In the genomic region with DNA sequence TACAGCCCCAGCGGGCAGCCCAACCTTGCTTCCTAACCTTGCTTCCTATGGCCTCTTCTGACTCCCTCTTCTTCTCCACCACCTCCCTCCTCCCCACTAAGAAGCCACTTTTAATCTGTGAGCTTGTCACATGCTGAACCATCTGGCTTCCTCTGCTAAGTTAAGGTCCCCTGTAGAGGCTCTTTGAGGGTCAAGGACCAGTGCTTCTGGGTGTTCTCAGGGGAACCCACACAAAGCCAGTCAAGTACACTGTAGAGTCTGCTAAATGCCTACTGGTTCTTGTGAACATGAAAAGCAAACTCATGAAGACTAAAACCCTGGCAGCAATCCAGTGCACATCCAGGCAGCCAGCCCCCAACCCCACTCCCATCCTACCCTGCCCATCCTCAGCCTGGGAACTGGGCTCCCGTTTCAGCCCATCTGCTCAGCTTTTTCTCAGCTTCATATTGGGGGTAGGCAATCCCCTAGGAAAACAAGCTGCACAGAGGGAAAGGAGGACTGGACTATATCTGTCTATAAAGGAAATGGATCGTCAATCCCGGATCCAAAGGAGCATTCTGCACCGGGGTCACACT, we compare ENCODE assay signal across 15 mouse cellular contexts.
DNase-seq lines count a peak whose midpoint lies in the region; ATAC-seq and TF ChIP-seq lines count a peak whose summit lies in the region.
"Had no signal": no experiment of that assay in that cellular context is flagged by ENCODE, and none has a peak within 500 bp of the region (broad histone marks: within the 10 kb centered on the region; RNA-seq: fewer than 3 reads in every experiment).

No protein-coding gene starts in this region.

- no peaks in the 10 kb centered on the region for H3K27me3 ChIP-seq in hindbrain, embryonic 15.5 days
- H3K27me3 ChIP-seq in hindbrain, embryonic 14.5 days (ENCODE audit: control insufficient read depth, insufficient read depth, low read length): no peaks in the 10 kb centered on the region
- no peaks in the 10 kb centered on the region for H3K27me3 ChIP-seq in midbrain, postnatal 0 days (ENCODE audit: insufficient read depth, low read length)
- no peaks in the 10 kb centered on the region for H3K27me3 ChIP-seq in midbrain, embryonic 10.5 days (ENCODE audit: low read depth, poor library complexity, severe bottlenecking)
- no peaks in the 10 kb centered on the region for H3K27me3 ChIP-seq in forebrain, embryonic 16.5 days (replicated peaks; ENCODE audit: control insufficient read depth, insufficient read depth, low read length)
- H3K27me3 ChIP-seq in neural tube, embryonic 14.5 days (ENCODE audit: control insufficient read depth, insufficient read depth, low read length): no peaks in the 10 kb centered on the region
- H3K27me3 ChIP-seq: hindbrain, embryonic 13.5 days; kidney, embryonic 15.5 days; limb, embryonic 15.5 days had no signal

- no peak overlapping the region for H3K27ac ChIP-seq in hindbrain, embryonic 15.5 days (replicated peaks)
- no peak overlapping the region for H3K27ac ChIP-seq in hindbrain, embryonic 14.5 days
- H3K27ac ChIP-seq in midbrain, postnatal 0 days (ENCODE audit: low read depth, low read length): no peak overlapping the region
- no peak overlapping the region for H3K27ac ChIP-seq in midbrain, embryonic 10.5 days (replicated peaks)
- 0 out of 2 replicates have a peak overlapping the region, but pooled peaks have one; percentile 8 for H3K27ac ChIP-seq in forebrain, embryonic 16.5 days (ENCODE audit: low read length)
- no peak overlapping the region for H3K27ac ChIP-seq in neural tube, embryonic 14.5 days (ENCODE audit: low read depth, low read length)
- H3K27ac ChIP-seq: hindbrain, embryonic 13.5 days; kidney, embryonic 15.5 days; limb, embryonic 15.5 days had no signal

- 0 out of 2 replicates have a peak, but pooled peaks have one; percentile 44 for ATAC-seq in hindbrain, embryonic 15.5 days (ENCODE audit: low FRiP score, low read depth)
- ATAC-seq in hindbrain, embryonic 14.5 days (ENCODE audit: low FRiP score): no peak
- no peak for ATAC-seq in midbrain, postnatal 0 days (ENCODE audit: low FRiP score)
- peak; percentile 82 for ATAC-seq in forebrain, embryonic 16.5 days
- peak; percentile 57; the same call in 1 of the 2 replicates for ATAC-seq in neural tube, embryonic 14.5 days (ENCODE audit: low read depth)

- no peaks in the 10 kb centered on the region for H3K36me3 ChIP-seq in hindbrain, embryonic 15.5 days
- H3K36me3 ChIP-seq in hindbrain, embryonic 14.5 days (replicated peaks; ENCODE audit: control insufficient read depth, insufficient read depth): no peaks in the 10 kb centered on the region
- H3K36me3 ChIP-seq in midbrain, postnatal 0 days (ENCODE audit: insufficient read depth, low read length): no peaks in the 10 kb centered on the region
- no peaks in the 10 kb centered on the region for H3K36me3 ChIP-seq in midbrain, embryonic 10.5 days
- no peaks in the 10 kb centered on the region for H3K36me3 ChIP-seq in forebrain, embryonic 16.5 days (ENCODE audit: control insufficient read depth, insufficient read depth)
- no peaks in the 10 kb centered on the region for H3K36me3 ChIP-seq in neural tube, embryonic 14.5 days (ENCODE audit: control insufficient read depth, insufficient read depth, low read length)
- H3K36me3 ChIP-seq: hindbrain, embryonic 13.5 days; kidney, embryonic 15.5 days; limb, embryonic 15.5 days had no signal

- H3K4me3 ChIP-seq in hindbrain, embryonic 15.5 days: no peak overlapping the region
- no peak overlapping the region for H3K4me3 ChIP-seq in hindbrain, embryonic 14.5 days (replicated peaks; ENCODE audit: low read length)
- no peak overlapping the region for H3K4me3 ChIP-seq in midbrain, postnatal 0 days (ENCODE audit: low read depth, low read length)
- H3K4me3 ChIP-seq in midbrain, embryonic 10.5 days: no peak overlapping the region
- H3K4me3 ChIP-seq in forebrain, embryonic 16.5 days (replicated peaks; ENCODE audit: low read length): no peak overlapping the region
- H3K4me3 ChIP-seq in neural tube, embryonic 14.5 days (ENCODE audit: low read depth, low read length): no peak overlapping the region
- H3K4me3 ChIP-seq: hindbrain, embryonic 13.5 days; kidney, embryonic 15.5 days; limb, embryonic 15.5 days; myocyte had no signal

- TF ChIP-seq CTCF in midbrain, postnatal 0 days (IDR thresholded peaks at IDR 0.05): no peak

- H3K9ac ChIP-seq in hindbrain, embryonic 15.5 days: no peak overlapping the region
- H3K9ac ChIP-seq in hindbrain, embryonic 14.5 days: no peak overlapping the region
- no peak overlapping the region for H3K9ac ChIP-seq in midbrain, postnatal 0 days (replicated peaks; ENCODE audit: low read length, poor library complexity, severe bottlenecking)
- no peak overlapping the region for H3K9ac ChIP-seq in forebrain, embryonic 16.5 days (replicated peaks; ENCODE audit: low read depth, low read length)
- H3K9ac ChIP-seq in neural tube, embryonic 14.5 days (replicated peaks; ENCODE audit: low read depth, low read length): no peak overlapping the region
- H3K9ac ChIP-seq: hindbrain, embryonic 13.5 days; kidney, embryonic 15.5 days; limb, embryonic 15.5 days had no signal

- WGBS in hindbrain, embryonic 15.5 days: 78% methylated on average over 5 of the region's 5 CpGs
- WGBS in hindbrain, embryonic 14.5 days: 81% methylated on average over 5 of the region's 5 CpGs
- 75% methylated on average over 5 of the region's 5 CpGs for WGBS in midbrain, postnatal 0 days
- 88% methylated on average over 5 of the region's 5 CpGs for WGBS in midbrain, embryonic 10.5 days
- 66% methylated on average over 5 of the region's 5 CpGs for WGBS in forebrain, embryonic 16.5 days
- 81% methylated on average over 5 of the region's 5 CpGs for WGBS in neural tube, embryonic 14.5 days

- peaks cover 4% of the 10 kb centered on the region; the same call in 1 of the 2 replicates for H3K4me1 ChIP-seq in hindbrain, embryonic 15.5 days (replicated peaks)
- no peaks in the 10 kb centered on the region; the same call in 1 of the 2 replicates for H3K4me1 ChIP-seq in hindbrain, embryonic 14.5 days (replicated peaks; ENCODE audit: control insufficient read depth, insufficient read depth, low read length)
- no peaks in the 10 kb centered on the region for H3K4me1 ChIP-seq in midbrain, postnatal 0 days (ENCODE audit: insufficient read depth, low read length)
- H3K4me1 ChIP-seq in midbrain, embryonic 10.5 days: 0 out of 2 replicates have a peak, but pooled peaks cover 7% of the 10 kb centered on the region
- peaks cover 10% of the 10 kb centered on the region for H3K4me1 ChIP-seq in forebrain, embryonic 16.5 days (replicated peaks; ENCODE audit: control insufficient read depth, insufficient read depth, low read length)
- no peaks in the 10 kb centered on the region for H3K4me1 ChIP-seq in neural tube, embryonic 14.5 days (ENCODE audit: control insufficient read depth, insufficient read depth, low read length)
- H3K4me1 ChIP-seq: limb, embryonic 15.5 days had no signal

- H3K4me2 ChIP-seq in hindbrain, embryonic 15.5 days: no peak overlapping the region
- no peak overlapping the region for H3K4me2 ChIP-seq in hindbrain, embryonic 14.5 days (replicated peaks)
- no peak overlapping the region for H3K4me2 ChIP-seq in midbrain, postnatal 0 days (ENCODE audit: low read depth, low read length, poor library complexity, severe bottlenecking)
- no peak overlapping the region for H3K4me2 ChIP-seq in forebrain, embryonic 16.5 days (ENCODE audit: low read length)
- no peak overlapping the region for H3K4me2 ChIP-seq in neural tube, embryonic 14.5 days (ENCODE audit: low read depth, low read length)
- H3K4me2 ChIP-seq: hindbrain, embryonic 13.5 days; kidney, embryonic 15.5 days; limb, embryonic 15.5 days had no signal

- no peak for DNase-seq in hindbrain, embryonic 14.5 days (ENCODE audit: low spot score)
- peak; percentile 56 for DNase-seq in midbrain, postnatal 0 days (ENCODE audit: low spot score)
- DNase-seq in midbrain, embryonic 10.5 days (ENCODE audit: low spot score): no peak
- DNase-seq in ovary, postnatal 14 days (ENCODE audit: low spot score): no peak
- DNase-seq in gastrocnemius, postnatal 4 days (ENCODE audit: low spot score in 2 of 2): no peak
- DNase-seq: adrenal gland, postnatal 10 days; cerebellum, adult 11-12 months; lung, postnatal 14 days had no signal

- H3K9me3 ChIP-seq in hindbrain, embryonic 15.5 days: no peaks in the 10 kb centered on the region
- no peaks in the 10 kb centered on the region for H3K9me3 ChIP-seq in hindbrain, embryonic 14.5 days (ENCODE audit: control insufficient read depth, low read length)
- H3K9me3 ChIP-seq in midbrain, postnatal 0 days (ENCODE audit: low read length): no peaks in the 10 kb centered on the region
- no peaks in the 10 kb centered on the region for H3K9me3 ChIP-seq in midbrain, embryonic 10.5 days (replicated peaks)
- H3K9me3 ChIP-seq in forebrain, embryonic 16.5 days (ENCODE audit: control insufficient read depth, low read length): no peaks in the 10 kb centered on the region
- H3K9me3 ChIP-seq in neural tube, embryonic 14.5 days (ENCODE audit: control insufficient read depth, low read length): no peaks in the 10 kb centered on the region
- H3K9me3 ChIP-seq: hindbrain, embryonic 13.5 days; kidney, embryonic 15.5 days; limb, embryonic 15.5 days had no signal

Comparison
In these comparisons a context has a peak if more than half of its experiments do, and no peak if none do; other contexts are left out.
1. ATAC-seq: peak in hindbrain, embryonic 15.5 days (single experiment), forebrain, embryonic 16.5 days (single experiment) and neural tube, embryonic 14.5 days (single experiment); none in hindbrain, embryonic 14.5 days (single experiment) and midbrain, postnatal 0 days (single experiment).